27 mouse cellular contexts compared by ENCODE assay signal in the genomic region with DNA sequence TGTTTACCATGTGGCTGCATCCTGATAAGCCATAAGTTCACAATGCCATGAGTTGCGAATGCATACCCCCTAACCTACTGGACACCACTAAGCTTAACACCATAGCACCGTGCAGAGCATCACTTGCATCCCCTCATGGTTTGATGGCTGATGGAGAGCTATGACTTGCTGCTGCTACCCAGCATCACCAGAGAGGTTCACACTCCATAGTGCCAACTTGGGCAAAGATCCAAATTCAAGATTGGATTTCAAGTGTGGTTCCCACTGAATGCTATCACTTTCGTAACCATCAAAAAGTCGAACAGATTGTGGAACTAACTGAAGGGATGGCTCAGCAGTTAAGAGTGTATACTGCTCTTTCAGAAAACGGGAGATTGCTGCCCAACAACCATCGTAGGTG.
"Had no signal": no experiment of that assay in that cellular context is flagged by ENCODE, and none has a peak within 500 bp of the region (broad histone marks: within the 10 kb centered on the region; RNA-seq: fewer than 3 reads in every experiment).

No protein-coding gene starts in this region.

- H3K9me3 ChIP-seq: heart, embryonic 13.5 days; heart, embryonic 15.5 days; hindbrain, embryonic 13.5 days; hindbrain, embryonic 15.5 days; kidney, embryonic 15.5 days; limb, embryonic 10.5 days; limb, embryonic 12.5 days; liver, embryonic 13.5 days; liver, embryonic 15.5 days had no signal

- H3K4me3 ChIP-seq: heart, embryonic 13.5 days; heart, embryonic 15.5 days; hindbrain, embryonic 13.5 days; hindbrain, embryonic 15.5 days; kidney, embryonic 15.5 days; limb, embryonic 10.5 days; limb, embryonic 12.5 days; liver, embryonic 13.5 days; liver, embryonic 15.5 days had no signal

- H3K4me1 ChIP-seq: hindbrain, embryonic 13.5 days; hindbrain, embryonic 15.5 days; kidney, embryonic 15.5 days; limb, embryonic 10.5 days; limb, embryonic 12.5 days had no signal

- H3K9ac ChIP-seq: heart, embryonic 13.5 days; heart, embryonic 15.5 days; hindbrain, embryonic 13.5 days; hindbrain, embryonic 15.5 days; kidney, embryonic 15.5 days; limb, embryonic 12.5 days; liver, embryonic 13.5 days; liver, embryonic 15.5 days had no signal

- H3K27me3 ChIP-seq: heart, embryonic 15.5 days; hindbrain, embryonic 13.5 days; hindbrain, embryonic 15.5 days; kidney, embryonic 15.5 days; liver, embryonic 13.5 days; liver, embryonic 15.5 days had no signal

- DNase-seq: gastrocnemius, postnatal 14 days; gastrocnemius, postnatal 36 days; heart, adult 18-20 months; heart, postnatal 14 days; heart, postnatal 36 days; kidney, adult 11 months; kidney, adult 2 months; kidney, adult 9 months; kidney, postnatal 14 days; kidney, postnatal 4 days; layer of hippocampus, adult 9-11 months; layer of hippocampus, postnatal 36 days; liver; liver, embryonic 13.5 days had no signal

- H3K36me3 ChIP-seq: heart, embryonic 13.5 days; heart, embryonic 15.5 days; hindbrain, embryonic 13.5 days; hindbrain, embryonic 15.5 days; kidney, embryonic 15.5 days; limb, embryonic 10.5 days; limb, embryonic 12.5 days; liver, embryonic 13.5 days; liver, embryonic 15.5 days had no signal

- ATAC-seq: hindbrain, postnatal 0 days; intestine, embryonic 16.5 days had no signal

- H3K27ac ChIP-seq: heart, embryonic 13.5 days; heart, embryonic 15.5 days; hindbrain, embryonic 13.5 days; hindbrain, embryonic 15.5 days; hindbrain, postnatal 0 days; kidney, embryonic 15.5 days; kidney, postnatal 0 days; limb, embryonic 10.5 days; limb, embryonic 12.5 days; liver, embryonic 13.5 days; liver, embryonic 15.5 days had no signal

- H3K4me2 ChIP-seq: heart, embryonic 11.5 days; heart, embryonic 13.5 days; heart, embryonic 15.5 days; hindbrain, embryonic 13.5 days; hindbrain, embryonic 15.5 days; kidney, embryonic 15.5 days; limb, embryonic 12.5 days; liver, embryonic 11.5 days; liver, embryonic 13.5 days; liver, embryonic 15.5 days had no signal
